Comparison of ENCODE assay signal across 28 mouse cellular contexts in genomic region chr4:5181591-5181990, GRCm38 (mm10).
"Had no signal": no experiment of that assay in that cellular context is flagged by ENCODE, and none has a peak within 500 bp of the region (broad histone marks: within the 10 kb centered on the region; RNA-seq: fewer than 3 reads in every experiment).

No protein-coding gene starts in this region.

- H3K4me1 ChIP-seq: embryonic facial prominence, embryonic 10.5 days; embryonic facial prominence, embryonic 12.5 days; embryonic facial prominence, embryonic 13.5 days; embryonic facial prominence, embryonic 15.5 days; heart, embryonic 10.5 days had no signal

- H3K27me3 ChIP-seq: embryonic facial prominence, embryonic 12.5 days; embryonic facial prominence, embryonic 13.5 days; embryonic facial prominence, embryonic 15.5 days; forebrain, embryonic 13.5 days; forebrain, embryonic 15.5 days had no signal

- DNase-seq: cerebellum, adult 8-10 months; cerebellum, adult 9-10 months; cerebellum, adult 9-11 months; cerebellum, postnatal 10 days; cerebellum, postnatal 14 days; cerebellum, postnatal 25 days; cerebellum, postnatal 36 days; embryo, embryonic 11 days; gastrocnemius, adult 2 months; gastrocnemius, postnatal 10 days; gastrocnemius, postnatal 14 days; gastrocnemius, postnatal 25 days; gastrocnemius, postnatal 36 days; heart, adult 11 months; heart, adult 18-20 months; heart, adult 2 months had no signal

- H3K4me3 ChIP-seq: embryonic facial prominence, embryonic 10.5 days; embryonic facial prominence, embryonic 12.5 days; embryonic facial prominence, embryonic 13.5 days; embryonic facial prominence, embryonic 15.5 days; erythroblast, embryonic 14.5 days; forebrain, embryonic 10.5 days; forebrain, embryonic 13.5 days; forebrain, embryonic 15.5 days; gastrocnemius, adult 2 months; heart, adult 2 months; heart, embryonic 10.5 days had no signal

- H3K36me3 ChIP-seq: embryonic facial prominence, embryonic 10.5 days; embryonic facial prominence, embryonic 12.5 days; embryonic facial prominence, embryonic 13.5 days; embryonic facial prominence, embryonic 15.5 days; forebrain, embryonic 10.5 days; forebrain, embryonic 15.5 days; heart, embryonic 10.5 days had no signal

- ATAC-seq: forebrain, embryonic 13.5 days; forebrain, embryonic 14.5 days; forebrain, embryonic 15.5 days; forebrain, embryonic 16.5 days had no signal

- H3K9ac ChIP-seq: embryonic facial prominence, embryonic 12.5 days; embryonic facial prominence, embryonic 13.5 days; embryonic facial prominence, embryonic 15.5 days; forebrain, embryonic 13.5 days; forebrain, embryonic 15.5 days had no signal

- H3K27ac ChIP-seq: embryonic facial prominence, embryonic 10.5 days; embryonic facial prominence, embryonic 12.5 days; embryonic facial prominence, embryonic 13.5 days; embryonic facial prominence, embryonic 15.5 days; forebrain, embryonic 10.5 days; forebrain, embryonic 13.5 days; forebrain, embryonic 15.5 days; gastrocnemius, adult 2 months; heart, adult 2 months; heart, embryonic 10.5 days had no signal

- H3K4me2 ChIP-seq: embryonic facial prominence, embryonic 12.5 days; embryonic facial prominence, embryonic 13.5 days; embryonic facial prominence, embryonic 15.5 days; forebrain, embryonic 13.5 days; forebrain, embryonic 15.5 days; heart, embryonic 11.5 days had no signal

- H3K9me3 ChIP-seq: embryonic facial prominence, embryonic 10.5 days; embryonic facial prominence, embryonic 12.5 days; embryonic facial prominence, embryonic 13.5 days; embryonic facial prominence, embryonic 15.5 days; forebrain, embryonic 10.5 days; forebrain, embryonic 13.5 days; forebrain, embryonic 15.5 days; heart, embryonic 10.5 days had no signal
